Mouse (Mus musculus): Measurements from ENCODE around the gene Tnpo1.

DNA sequence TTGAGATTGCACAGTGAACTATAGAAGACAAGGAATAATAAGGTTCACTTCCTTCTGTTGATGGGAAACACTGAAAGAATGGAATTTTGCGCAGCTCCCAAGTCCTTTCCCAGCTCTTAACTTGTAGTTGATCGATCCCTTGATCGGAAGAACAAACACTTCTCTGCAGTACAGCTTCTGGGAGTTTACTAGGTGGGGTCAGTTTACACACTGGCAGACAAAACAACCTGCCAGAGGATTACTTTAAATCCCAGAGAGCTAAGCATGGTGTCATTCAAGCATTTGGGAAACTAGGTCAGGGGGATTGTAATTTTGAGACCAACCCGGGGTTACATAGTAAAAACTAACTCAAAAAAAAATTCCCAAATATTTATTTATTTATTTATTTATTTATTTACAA is 22.0 kb upstream of the Tnpo1 start:
- TF ChIP-seq POLR2A (IDR thresholded peaks at IDR 0.05; ENCODE audit: borderline replicate concordance, low read depth, low read length) (no peak), CTCF (IDR thresholded peaks at IDR 0.05; ENCODE audit: low read depth, low read length) (no peak)
